Mouse (Mus musculus) lung, embryonic 16.5 days (tissue): ENCODE measurements around the gene Bub3. TPM values are rescaled to one million over a fixed set of nuclear protein-coding genes. Genes with fewer than 3 reads are reported as not detected.

Experiments
- ATAC-seq: fragments of 200-750 bp; cut with Nextera tagmentation; 2 replicates; pipeline ENCODE4 v1.8.0; 2017; ENCODE audit warnings: low read depth, mild to moderate bottlenecking, moderate library complexity
- H3K27ac ChIP-seq: fragments of 300-500 bp; sonication (generic); 2 replicates; pipeline ENCODE4 v1.5.1; 2014; ENCODE audit warnings: mild to moderate bottlenecking, control low read depth, low read length
- H3K27me3 ChIP-seq: fragments of 300-500 bp; sonication (generic); 2 replicates; pipeline ENCODE4 v1.6.1; 2014; ENCODE audit warnings: low read depth, low read length, mixed read lengths; ENCODE audit not compliant: control insufficient read depth, insufficient read depth
- H3K36me3 ChIP-seq: fragments of 300-500 bp; sonication (generic); 2 replicates; pipeline ENCODE4 v1.6.1; 2014; ENCODE audit warnings: low read length; ENCODE audit not compliant: control insufficient read depth, insufficient read depth
- H3K4me1 ChIP-seq: fragments of 300-500 bp; sonication (generic); replicated peaks from 2 replicates; pipeline ENCODE4 v1.6.1; 2014; ENCODE audit warnings: low read length, mixed read lengths; ENCODE audit not compliant: control insufficient read depth, insufficient read depth
- H3K4me2 ChIP-seq: fragments of 300-500 bp; sonication (generic); 2 replicates; pipeline ENCODE4 v1.6.1; 2014; ENCODE audit warnings: low read depth, low read length, control low read depth
- H3K4me3 ChIP-seq: fragments of 300-500 bp; sonication (generic); 2 replicates; pipeline ENCODE4 v1.5.1; 2014; ENCODE audit warnings: mild to moderate bottlenecking, low read length, control low read depth
- H3K9ac ChIP-seq: fragments of 300-500 bp; sonication (generic); 2 replicates; pipeline ENCODE4 v1.6.1; 2014; ENCODE audit warnings: low read length, control low read depth
- H3K9me3 ChIP-seq: fragments of 300-500 bp; sonication (generic); 2 replicates; pipeline ENCODE4 v1.6.1; 2016; ENCODE audit warnings: low read length; ENCODE audit not compliant: control insufficient read depth
- WGBS: fragments of 180-500 bp; shearing (Covaris S2); extraction: QIAGEN DNeasy Blood & Tissue Kit; methylation state at CpG from one replicate; pipeline ENCODE4 v1.1.7; 2014; 5-methylcytosine and 5-hydroxymethylcytosine counted together
- polyA plus RNA-seq: library from polyadenylated mRNA; unstranded; fragments of >200 nt; fragmentation: Nextera tagmentation; extraction: Ambion mirVana; gene quantifications from 2 replicates; pipeline ENCODE4 v1.2.1, GENCODE M21; 2015

The Bub3 gene
- polyA plus RNA-seq, 1 experiment from 2014 or later, result 243 TPM

DNA sequence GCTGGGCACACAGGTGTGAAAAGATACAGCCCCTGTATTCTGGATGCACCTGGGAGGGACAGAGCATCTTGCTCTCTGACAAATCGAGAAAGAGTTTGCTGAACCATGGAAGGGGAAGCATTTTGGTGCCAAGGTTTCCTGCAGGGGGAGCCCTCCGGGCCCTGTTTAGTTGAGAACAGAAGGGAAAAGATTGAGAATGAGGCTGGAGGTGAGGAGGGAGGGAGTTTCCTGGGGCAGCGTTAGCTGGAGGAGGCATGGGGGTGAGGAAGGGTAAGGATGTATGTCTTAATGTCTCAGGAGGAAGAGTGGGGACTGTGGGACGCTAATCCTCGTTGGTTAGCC lies 38.4 kb downstream of the Bub3 start:
- H3K4me1 ChIP-seq, result peaks cover 3% of the 10 kb centered on the region; the same call in 1 of the 2 replicates
- H3K9me3 ChIP-seq, result no peaks in the 10 kb centered on the region
- H3K27ac ChIP-seq, result no peak overlapping the region
- H3K4me3 ChIP-seq, result no peak overlapping the region
- H3K36me3 ChIP-seq, result no peaks in the 10 kb centered on the region
- H3K4me2 ChIP-seq, result no peak overlapping the region; the same call in 1 of the 2 replicates
- H3K27me3 ChIP-seq, result no peaks in the 10 kb centered on the region
- WGBS, result 4% methylated on average over 5 of the region's 5 CpGs
- ATAC-seq, result 0 out of 2 replicates have a peak, but pooled peaks have one; percentile 20
- H3K9ac ChIP-seq, result 0 out of 2 replicates have a peak overlapping the region, but pooled peaks have one; percentile 30

DNA sequence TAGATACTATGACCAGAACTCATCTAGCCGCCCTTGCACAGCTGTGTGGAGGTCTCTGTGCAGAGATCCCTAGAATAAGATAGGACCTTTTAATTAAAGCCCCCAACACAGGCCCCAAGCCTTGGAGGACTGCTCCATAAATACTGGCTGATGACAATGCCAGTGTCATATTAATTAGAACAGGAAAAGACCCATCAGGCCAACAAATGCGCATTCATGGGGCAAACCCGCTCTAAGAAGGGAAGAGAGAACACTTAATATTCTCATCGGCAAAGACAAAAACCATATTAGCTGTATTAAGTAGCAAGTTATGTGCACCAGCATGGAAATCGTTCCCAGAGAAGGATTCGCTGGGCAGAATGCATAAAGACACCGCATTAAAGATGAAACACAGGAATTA lies 42.1 kb downstream of the Bub3 start:
- 80% methylated on average over 7 of the region's 7 CpGs for WGBS
- H3K4me1 ChIP-seq, result peaks cover 3% of the 10 kb centered on the region; the same call in 1 of the 2 replicates

DNA sequence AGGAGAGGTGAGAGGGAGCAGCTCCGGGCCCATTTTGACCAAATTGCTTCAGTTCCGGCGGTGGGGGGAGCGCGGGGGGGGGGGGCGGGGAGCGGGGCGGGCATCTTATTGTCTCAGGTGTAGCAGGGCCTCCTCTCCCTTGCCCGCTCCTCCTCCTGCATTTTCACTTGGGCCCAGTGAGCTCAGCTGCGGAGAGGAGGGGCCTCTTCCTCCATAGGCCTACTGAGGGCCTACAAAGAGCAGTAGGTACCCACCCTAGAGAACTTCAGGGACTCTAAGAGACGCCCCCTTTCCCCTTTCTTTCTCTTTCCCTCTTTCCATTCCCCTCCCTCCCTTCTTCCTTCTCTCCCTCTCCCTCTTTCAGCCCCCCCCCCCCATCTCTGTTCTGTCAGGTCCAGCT lies 43.2 kb downstream of the Bub3 start:
- WGBS, result 24% methylated on average over 5 of the region's 11 CpGs

More for the DNA sequence above, 42.1 kb downstream of the Bub3 start:
- Histone ChIP-seq H3K4me2 (no peak overlapping the region), H3K4me3 (no peak overlapping the region), H3K9ac (no peak overlapping the region), H3K27ac (no peak overlapping the region), H3K36me3 (no peaks in the 10 kb centered on the region), H3K27me3 (no peaks in the 10 kb centered on the region), H3K9me3 (no peaks in the 10 kb centered on the region)
- no peak for ATAC-seq

DNA sequence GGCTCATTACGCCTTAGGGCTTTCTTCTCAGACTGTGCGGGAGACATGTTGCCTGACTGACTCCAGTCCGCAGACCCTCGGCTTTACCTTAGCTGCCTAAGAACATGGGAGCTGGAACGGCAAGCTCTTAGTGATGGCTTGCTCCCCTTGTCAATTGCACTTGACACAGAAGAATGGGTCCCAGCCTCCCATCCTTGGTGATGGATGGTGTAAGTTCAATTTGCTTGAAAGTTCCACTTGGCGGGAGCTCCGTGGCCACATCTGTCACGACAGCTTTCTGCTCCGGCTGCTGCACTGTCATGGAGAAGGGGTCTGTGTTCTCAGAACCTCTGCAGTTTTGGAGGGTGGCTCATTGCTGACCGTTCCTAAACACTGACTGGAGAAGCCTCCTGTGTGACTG lies 44.9 kb downstream of the Bub3 start:
- H3K4me2 ChIP-seq, result no peak overlapping the region
- no peaks in the 10 kb centered on the region for H3K36me3 ChIP-seq
- WGBS, result 75% methylated on average over 10 of the region's 10 CpGs
- no peaks in the 10 kb centered on the region for H3K4me1 ChIP-seq
- H3K27me3 ChIP-seq, result no peaks in the 10 kb centered on the region
- no peak overlapping the region for H3K4me3 ChIP-seq
- no peak overlapping the region for H3K27ac ChIP-seq
- no peaks in the 10 kb centered on the region for H3K9me3 ChIP-seq
- no peak overlapping the region for H3K9ac ChIP-seq
- ATAC-seq, result no peak

More for the DNA sequence above, 43.2 kb downstream of the Bub3 start:
- no peaks in the 10 kb centered on the region for H3K9me3 ChIP-seq
- H3K4me1 ChIP-seq, result peaks cover under 1% of the 10 kb centered on the region; the same call in 1 of the 2 replicates
- no peak overlapping the region for H3K4me2 ChIP-seq
- H3K36me3 ChIP-seq, result no peaks in the 10 kb centered on the region
- H3K4me3 ChIP-seq, result no peak overlapping the region
- H3K27ac ChIP-seq, result no peak overlapping the region
- no peaks in the 10 kb centered on the region for H3K27me3 ChIP-seq
- ATAC-seq, result no peak
- no peak overlapping the region for H3K9ac ChIP-seq

DNA sequence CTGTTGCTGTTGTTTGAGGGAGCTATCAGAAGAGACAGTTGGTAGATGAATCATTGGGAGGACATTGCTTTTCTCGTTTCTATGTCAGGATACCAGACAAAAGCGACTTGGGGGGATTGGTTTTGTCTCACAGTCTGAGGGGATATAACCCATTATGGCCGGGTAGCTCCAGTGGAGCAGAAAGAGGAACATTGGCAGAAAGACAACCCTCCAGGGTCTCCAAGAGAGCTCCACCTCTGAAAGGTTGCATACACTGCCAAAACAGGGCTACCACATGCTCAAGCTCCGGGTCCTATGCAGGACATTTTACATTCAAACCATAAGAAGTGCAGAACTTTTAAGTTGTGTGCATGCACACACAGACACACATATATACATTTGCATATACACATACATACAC lies 45.5 kb downstream of the Bub3 start:
- Histone ChIP-seq H3K9me3 (no peaks in the 10 kb centered on the region), H3K9ac (no peak overlapping the region), H3K4me3 (no peak overlapping the region), H3K27me3 (no peaks in the 10 kb centered on the region), H3K36me3 (no peaks in the 10 kb centered on the region), H3K4me2 (no peak overlapping the region), H3K27ac (no peak overlapping the region), H3K4me1 (no peaks in the 10 kb centered on the region)
- 53% methylated on average over 4 of the region's 4 CpGs for WGBS
- ATAC-seq, result no peak

DNA sequence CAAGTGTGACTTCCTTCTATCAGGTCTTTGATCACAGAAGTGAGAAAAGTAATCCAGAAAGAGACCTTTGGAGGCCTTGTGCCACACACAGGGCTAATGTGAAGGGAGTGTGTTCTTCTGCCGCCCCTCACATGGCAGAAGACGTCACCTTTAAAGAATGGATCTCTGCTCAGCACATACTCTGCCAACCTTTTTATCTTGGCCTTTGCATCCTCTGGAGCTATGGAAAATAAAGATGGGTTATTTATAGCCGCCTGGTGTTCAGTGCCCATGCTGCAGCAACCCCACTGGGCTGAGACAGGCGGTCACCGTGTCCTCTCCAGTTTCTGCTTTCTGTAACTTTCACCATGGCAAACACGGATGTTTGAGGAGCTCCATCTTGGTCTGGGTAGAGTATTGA lies 48.0 kb downstream of the Bub3 start:
- WGBS, result 88% methylated on average over 6 of the region's 6 CpGs
- H3K27me3 ChIP-seq, result no peaks in the 10 kb centered on the region
- H3K9ac ChIP-seq, result no peak overlapping the region
- H3K4me2 ChIP-seq, result no peak overlapping the region
- no peaks in the 10 kb centered on the region for H3K4me1 ChIP-seq
- H3K36me3 ChIP-seq, result no peaks in the 10 kb centered on the region
- H3K9me3 ChIP-seq, result no peaks in the 10 kb centered on the region
- no peak overlapping the region for H3K4me3 ChIP-seq
- ATAC-seq, result no peak
- no peak overlapping the region for H3K27ac ChIP-seq

DNA sequence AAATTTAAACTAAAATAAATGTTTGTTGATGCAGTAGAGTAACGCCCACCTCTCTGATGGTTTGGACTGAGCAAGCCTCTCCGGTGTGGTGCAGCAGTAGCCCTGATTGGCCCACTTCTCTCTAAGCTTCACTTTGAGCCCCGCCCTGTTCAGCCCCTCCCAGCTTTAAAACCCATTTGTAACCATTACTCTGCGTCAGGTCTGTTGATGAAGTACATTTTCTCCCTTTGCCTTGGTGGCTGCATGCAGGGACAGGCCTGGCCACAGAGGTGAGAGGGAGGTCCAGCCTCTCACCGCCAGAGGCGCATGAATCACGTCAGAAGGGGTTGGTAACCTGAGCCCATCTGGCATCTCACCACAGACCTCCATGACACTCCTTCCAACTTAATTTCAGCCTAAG lies 49.7 kb downstream of the Bub3 start:
- H3K9ac ChIP-seq, result no peak overlapping the region
- no peak overlapping the region for H3K4me3 ChIP-seq
- no peak overlapping the region for H3K4me2 ChIP-seq
- H3K4me1 ChIP-seq, result no peaks in the 10 kb centered on the region
- no peak overlapping the region for H3K27ac ChIP-seq
- no peaks in the 10 kb centered on the region for H3K36me3 ChIP-seq
- H3K9me3 ChIP-seq, result no peaks in the 10 kb centered on the region
- ATAC-seq, result no peak
- 26% methylated on average over 7 of the region's 7 CpGs for WGBS
- no peaks in the 10 kb centered on the region for H3K27me3 ChIP-seq

Other genes starting within 250 kb of the Bub3 start
- not detected in 2 replicates for gene Cuzd1, start 237.9 kb upstream of the Bub3 start, polyA plus RNA-seq
- 0.35 TPM in 1 of 2 replicates, not detected in the other for gene Fam24b, start 230.7 kb upstream of the Bub3 start, polyA plus RNA-seq
- gene Fam24a, start 226.4 kb upstream of the Bub3 start, polyA plus RNA-seq, result not detected in 2 replicates
- 19.6 and 21.3 TPM in 2 replicates for gene 2310057M21Rik, start 197.5 kb upstream of the Bub3 start, polyA plus RNA-seq
- 57.8 and 61.4 TPM in 2 replicates for gene Pstk, start 189.1 kb upstream of the Bub3 start, polyA plus RNA-seq
- gene Ikzf5, start 149.7 kb upstream of the Bub3 start, polyA plus RNA-seq, result 13.5 and 16.9 TPM in 2 replicates
- 198 and 207 TPM in 2 replicates for gene Acadsb, start 149.6 kb upstream of the Bub3 start, polyA plus RNA-seq
- gene Hmx3, start 17.4 kb upstream of the Bub3 start, polyA plus RNA-seq, result not detected in 2 replicates
- gene Hmx2, start 11.4 kb upstream of the Bub3 start, polyA plus RNA-seq, result not detected in 2 replicates